Mouse (Mus musculus): Measurements from ENCODE around the gene Nop14.

DNA sequence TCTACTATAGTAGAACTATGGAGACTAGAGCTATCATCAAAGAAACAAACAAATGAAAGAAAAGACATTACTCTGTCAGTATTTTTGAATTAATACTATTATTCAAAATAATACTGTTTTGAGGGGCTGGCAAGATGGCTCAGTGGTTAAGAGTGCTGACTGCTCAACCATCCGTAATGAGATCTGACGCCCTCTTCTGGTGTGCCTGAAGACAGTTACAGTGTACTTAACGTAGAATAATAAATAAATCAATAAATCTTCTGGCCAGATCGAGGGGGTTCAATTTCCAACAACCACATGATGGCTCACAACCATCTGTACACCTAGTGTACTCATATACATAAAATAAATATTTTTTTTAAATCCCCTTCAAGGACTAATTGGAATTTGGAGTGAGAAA lies 2.0 kb upstream of the Nop14 start:
- TF ChIP-seq POLR2A (IDR thresholded peaks at IDR 0.05; ENCODE audit: low read depth, low read length) = no peak
- no peak for TF ChIP-seq CTCF (IDR thresholded peaks at IDR 0.05; ENCODE audit: borderline replicate concordance, insufficient read depth, low read length)

Measured in embryonic fibroblast, embryonic 13.5 days (primary cell).